Mouse (Mus musculus) cortical plate, adult 2 months (tissue): ENCODE results near the gene Ror1.

Experiments
- CTCF ChIP-seq: fragments of 200-500 bp; IDR thresholded peaks from 2 replicates; pipeline ENCODE4 v1.5.1; 2011; ENCODE audit warnings: mild to moderate bottlenecking, control low read depth, low read length; ENCODE audit not compliant: insufficient read depth; ENCODE audit errors: extremely low read depth
- POLR2A ChIP-seq: fragments of 200-500 bp; IDR thresholded peaks from 2 replicates; pipeline ENCODE4 v1.6.1; 2011; ENCODE audit warnings: mild to moderate bottlenecking, low read length, control low read depth; ENCODE audit not compliant: insufficient read depth; ENCODE audit errors: extremely low read depth

DNA sequence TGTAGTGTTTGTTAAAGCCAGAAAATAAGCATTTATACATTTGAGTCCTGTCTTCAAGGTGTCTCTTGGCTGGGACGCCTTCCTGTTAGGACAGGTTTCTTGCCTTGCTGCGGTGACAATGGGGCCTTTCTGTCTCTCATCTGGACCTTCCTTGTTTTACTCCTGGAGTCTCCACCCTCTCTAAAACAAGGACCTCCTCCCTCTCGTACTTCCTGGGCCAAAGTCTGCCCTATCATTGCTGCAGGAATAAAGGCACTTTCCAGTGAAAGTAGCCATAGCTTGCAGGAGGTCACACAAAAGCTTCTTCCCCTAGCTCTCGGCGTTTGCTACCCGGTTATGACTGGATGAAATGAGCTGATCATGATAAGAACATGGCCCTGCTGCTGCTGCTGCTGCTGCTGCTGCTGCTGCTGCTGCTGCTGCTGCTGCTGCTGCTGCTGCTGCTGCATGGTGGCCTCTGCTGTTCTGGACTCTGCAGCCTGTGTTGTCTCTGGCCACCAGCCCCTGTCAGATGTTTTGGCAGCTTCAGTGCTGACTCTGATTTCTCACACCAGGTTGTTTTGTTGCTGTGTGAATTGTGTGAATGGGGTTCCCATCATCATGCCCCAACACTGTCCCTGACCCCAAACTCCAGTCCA, 92.1 kb downstream of the Ror1 start:
- TF ChIP-seq CTCF (no peak), POLR2A (no peak)
